Mouse (Mus musculus): ENCODE results near the gene Dlk1. TPM values are rescaled to one million over a fixed set of nuclear protein-coding genes. Genes with fewer than 3 reads are reported as not detected.
"Not testable (repeated sequence)": the region's sequence is repeated elsewhere in the genome, so short reads cannot be mapped to it uniquely, and the experiment has no call there.

The Dlk1 gene
- total RNA-seq, 2 experiments from 2014 or later: not detected

- peak; percentile 63 for ATAC-seq (replicated peaks; ENCODE audit: poor library complexity, severe bottlenecking)
Observed at GRCm38 (mm10) chr12:109467417-109467816, 14.8 kb downstream of the Dlk1 start.

DNA sequence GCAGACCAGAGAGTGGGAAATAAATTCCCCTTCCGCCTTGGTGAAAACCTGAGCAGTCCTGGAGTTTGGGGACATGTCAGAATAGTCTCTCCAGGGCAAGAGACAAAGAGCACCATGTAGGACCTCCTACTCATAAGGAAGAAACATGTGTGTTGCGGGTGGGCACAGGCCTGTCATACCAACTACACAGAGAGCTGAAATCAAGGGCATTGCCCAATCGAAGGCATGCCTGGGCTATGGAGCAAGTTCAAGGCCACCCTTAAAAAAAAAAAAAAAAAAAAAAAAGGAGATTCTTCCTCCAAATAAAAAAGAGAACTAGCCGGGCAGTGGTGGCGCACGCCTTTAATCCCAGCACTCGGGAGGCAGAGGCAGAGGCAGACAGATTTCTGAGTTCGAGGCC, 17.2 kb downstream of the Dlk1 start:
- ATAC-seq (replicated peaks; ENCODE audit: poor library complexity, severe bottlenecking): peak; percentile 68

DNA sequence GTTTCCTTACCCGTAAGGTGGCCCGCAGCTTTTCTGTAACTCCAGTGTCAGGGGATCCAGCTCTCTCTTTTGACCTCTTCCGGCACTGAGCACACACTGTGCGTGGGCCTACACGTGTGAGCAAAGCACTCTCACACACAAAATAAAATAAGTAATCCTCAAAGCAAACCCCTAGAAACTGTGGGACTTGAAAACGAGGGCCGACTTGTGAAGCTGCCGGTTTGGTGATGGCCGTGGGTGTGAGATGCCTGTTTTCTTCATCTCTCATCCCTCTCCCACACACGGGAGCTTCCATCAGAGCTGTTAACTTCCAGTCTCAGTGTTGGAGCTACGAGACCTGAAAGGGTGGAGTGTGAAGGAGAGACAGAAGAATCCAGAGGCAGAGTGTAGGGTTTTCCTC, 20.0 kb downstream of the Dlk1 start:
- ATAC-seq (replicated peaks; ENCODE audit: poor library complexity, severe bottlenecking): no peak

DNA sequence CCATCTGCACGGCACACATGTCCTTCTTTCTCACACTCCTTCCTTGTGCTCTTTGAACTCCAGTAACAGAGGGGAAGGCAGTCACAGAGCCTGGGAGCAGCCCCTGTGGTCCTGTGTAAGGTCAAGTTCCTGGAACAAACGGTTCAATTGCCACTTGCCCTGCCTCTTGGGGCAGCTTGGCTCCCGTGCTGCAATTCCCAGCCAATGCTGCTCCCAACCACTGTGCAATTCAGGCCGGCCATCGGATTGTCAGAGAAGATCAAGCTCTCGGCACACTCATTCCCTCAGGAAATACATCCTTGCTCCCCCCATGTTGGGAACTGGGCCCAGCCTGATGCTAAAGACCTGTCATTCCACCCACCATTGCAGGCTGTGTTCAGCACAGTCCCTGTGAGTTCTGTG, 21.0 kb downstream of the Dlk1 start:
- ATAC-seq (replicated peaks; ENCODE audit: poor library complexity, severe bottlenecking): no peak

- no peak for ATAC-seq (replicated peaks; ENCODE audit: poor library complexity, severe bottlenecking)
Observed at GRCm38 (mm10) chr12:109474187-109474606, 21.6 kb downstream of the Dlk1 start.

DNA sequence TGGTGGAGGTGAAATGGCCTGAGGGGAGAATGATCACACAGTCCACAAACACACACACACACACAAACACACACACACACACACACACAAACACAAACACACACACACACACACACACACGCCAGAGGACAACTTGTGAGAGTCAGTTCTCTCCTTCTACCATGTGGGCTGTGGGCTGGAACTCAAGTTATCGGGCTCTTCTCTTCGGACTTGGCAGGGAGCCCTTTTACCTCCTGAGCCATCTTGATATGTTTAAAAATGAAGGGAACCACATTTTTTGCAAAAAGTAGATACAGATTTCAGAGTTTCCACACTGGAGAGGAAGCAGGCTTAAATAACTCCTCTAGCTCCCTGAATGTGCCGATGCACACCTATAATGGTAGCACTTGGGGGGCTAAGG, 22.9 kb downstream of the Dlk1 start:
- ATAC-seq (replicated peaks; ENCODE audit: poor library complexity, severe bottlenecking): no peak

GRCm38 (mm10) chr12:109486525-109486924, 33.9 kb downstream of the Dlk1 start:
- ATAC-seq (replicated peaks; ENCODE audit: poor library complexity, severe bottlenecking): not testable (repeated sequence)

GRCm38 (mm10) chr12:109491701-109492100, 39.1 kb downstream of the Dlk1 start:
- ATAC-seq (replicated peaks; ENCODE audit: poor library complexity, severe bottlenecking): no peak

DNA sequence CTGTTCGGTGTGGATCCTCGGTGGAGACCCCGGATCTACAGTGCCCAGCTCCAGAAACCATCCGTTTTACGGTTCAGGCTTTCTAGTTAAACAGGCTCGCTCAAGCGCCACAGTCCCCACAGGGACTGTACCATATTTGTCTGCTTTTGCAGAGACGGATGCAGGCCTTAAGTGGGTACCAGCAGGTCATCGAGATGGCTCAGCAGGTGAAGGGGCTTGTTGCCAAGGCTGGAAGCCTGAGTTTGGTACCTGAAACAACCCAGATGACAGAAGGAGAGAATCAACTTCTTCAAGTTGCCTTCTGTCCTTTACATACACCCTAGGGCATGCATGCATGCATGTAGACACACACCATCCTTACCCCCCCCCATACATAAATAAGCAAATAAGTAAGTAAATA, 40.8 kb downstream of the Dlk1 start:
- no peak for ATAC-seq (replicated peaks; ENCODE audit: poor library complexity, severe bottlenecking)

DNA sequence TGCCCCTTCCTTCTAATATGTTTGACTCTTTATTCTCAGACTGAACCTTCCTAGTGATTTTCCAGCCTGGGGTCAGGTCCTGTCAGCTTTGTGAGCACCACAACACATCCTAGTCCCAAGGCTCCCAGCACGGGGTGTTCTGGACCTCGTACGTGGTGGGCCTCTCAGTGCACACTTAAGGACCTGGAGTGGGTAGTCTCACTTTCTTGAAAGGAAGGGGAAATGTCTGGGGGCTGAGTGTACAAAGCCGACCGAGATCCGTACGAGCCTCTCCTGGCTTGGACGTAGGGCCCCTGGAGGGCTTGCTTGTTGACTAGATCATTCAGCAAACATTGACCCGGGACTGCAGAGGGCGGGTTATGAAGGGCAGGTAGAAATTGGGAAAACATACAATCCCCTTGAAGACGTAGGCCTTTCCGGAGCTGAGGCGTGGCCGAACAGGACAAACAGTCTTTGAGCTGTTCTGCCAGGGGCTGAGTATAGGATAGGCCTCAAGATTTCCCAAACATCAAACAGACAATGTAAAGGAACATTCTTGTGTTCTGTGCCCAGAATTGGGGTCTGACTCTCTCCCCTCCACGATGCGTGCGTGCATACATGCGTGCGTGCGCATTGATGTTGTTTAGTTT, 42.5 kb downstream of the Dlk1 start:
- peak; percentile 33; the same call in 1 of the 2 replicates for ATAC-seq (replicated peaks; ENCODE audit: poor library complexity, severe bottlenecking)

- no peak for ATAC-seq (replicated peaks; ENCODE audit: poor library complexity, severe bottlenecking)
Observed at GRCm38 (mm10) chr12:109496397-109496796, 43.8 kb downstream of the Dlk1 start.

- no peak for ATAC-seq (replicated peaks; ENCODE audit: poor library complexity, severe bottlenecking)
Observed at GRCm38 (mm10) chr12:109500992-109501391, 48.4 kb downstream of the Dlk1 start.

- no peak for ATAC-seq (replicated peaks; ENCODE audit: poor library complexity, severe bottlenecking)
Observed at GRCm38 (mm10) chr12:109502360-109503040, 49.9 kb downstream of the Dlk1 start.

DNA sequence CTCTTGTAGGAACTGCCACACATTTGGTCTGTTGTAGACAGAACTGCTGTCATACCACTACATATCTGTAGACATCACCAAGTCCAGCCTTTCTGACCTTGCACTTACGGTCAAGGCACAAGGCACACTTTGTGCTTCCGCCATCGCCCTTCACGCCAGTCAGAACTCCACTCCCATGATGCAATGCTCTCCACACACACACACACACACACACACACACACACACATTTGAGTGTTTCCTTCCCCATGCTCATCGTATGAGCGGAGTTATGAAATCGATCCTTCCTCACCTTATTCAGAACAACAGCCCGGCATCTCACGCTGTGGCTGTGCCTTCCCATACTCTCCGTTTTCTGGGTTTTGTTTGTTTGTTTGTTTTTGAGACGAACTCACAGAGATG, 55.1 kb downstream of the Dlk1 start:
- peak; percentile 74 for ATAC-seq (replicated peaks; ENCODE audit: poor library complexity, severe bottlenecking)

DNA sequence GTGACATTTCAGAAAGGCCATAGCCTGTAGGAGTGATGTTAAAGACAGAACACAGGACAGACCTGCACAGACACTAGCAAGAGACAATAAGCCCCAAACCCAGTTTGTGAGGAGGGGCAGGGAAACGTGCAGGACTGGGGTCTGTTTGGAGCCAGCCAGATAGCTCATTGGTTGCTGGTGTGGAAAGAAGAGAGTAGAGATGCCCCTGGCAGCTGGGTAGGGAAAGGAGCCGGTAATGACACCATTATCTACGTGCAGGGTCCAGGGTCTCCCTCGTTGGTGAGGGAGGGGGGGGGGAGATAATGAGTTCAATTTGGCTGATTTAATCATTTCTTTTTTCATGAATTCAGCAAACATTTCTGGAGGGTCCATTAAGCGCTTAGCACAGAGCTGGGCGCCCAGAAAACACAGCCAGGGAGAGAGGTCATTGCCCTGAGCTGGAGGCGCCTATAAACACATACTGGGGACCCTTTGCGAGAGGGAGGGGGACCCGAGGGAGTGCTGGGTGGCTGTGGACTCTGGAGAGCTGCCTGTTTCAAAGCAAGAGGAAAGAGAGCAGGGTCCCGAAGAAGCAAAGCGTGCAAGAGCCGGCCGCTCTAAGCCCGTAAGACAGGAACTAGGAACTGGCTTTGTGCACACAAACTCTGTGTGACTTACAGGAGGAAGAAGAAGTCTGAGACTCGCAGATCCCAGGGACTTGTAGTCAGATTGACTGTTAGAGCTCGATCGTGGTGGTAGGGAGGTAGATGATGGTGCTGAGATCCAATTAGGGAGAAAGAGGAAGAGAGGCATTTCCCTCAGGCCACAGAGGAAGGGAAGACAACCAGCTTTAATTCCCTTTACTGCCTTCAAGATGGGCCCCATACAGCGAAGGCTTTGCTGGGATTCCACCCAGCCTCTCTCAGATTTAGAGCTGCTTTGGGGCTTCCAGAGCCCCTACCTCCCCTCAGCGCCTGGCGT, 56.2 kb downstream of the Dlk1 start:
- ATAC-seq (replicated peaks; ENCODE audit: poor library complexity, severe bottlenecking): peak; percentile 39

DNA sequence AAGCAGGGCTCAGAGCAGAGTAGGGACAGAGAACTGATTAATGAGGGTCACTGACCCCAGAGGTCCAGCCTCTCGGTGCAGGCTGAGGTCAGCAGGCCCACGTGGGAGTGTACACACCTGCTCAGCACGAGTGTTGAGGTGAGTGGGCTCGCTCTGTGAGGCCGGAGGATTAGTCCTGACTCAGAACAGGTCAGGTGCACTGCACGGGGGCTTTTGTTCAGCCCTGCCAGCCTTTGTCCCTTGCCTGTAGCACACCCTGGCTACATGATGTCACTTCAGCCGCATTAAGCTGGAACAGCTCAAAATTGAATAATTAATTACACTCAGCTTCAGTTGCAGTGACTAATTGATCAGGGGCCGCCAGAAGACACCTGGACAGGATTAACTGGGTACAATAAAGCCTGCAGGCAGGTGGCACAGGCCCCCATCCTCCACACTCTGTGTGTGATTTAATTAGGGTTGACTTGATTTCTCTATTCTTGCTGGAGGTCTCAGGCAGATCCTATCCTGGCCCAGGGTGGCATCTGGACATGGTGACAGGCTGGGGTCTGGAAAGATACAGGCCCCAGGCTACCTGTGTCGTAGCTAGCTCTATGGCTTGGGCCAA, 57.0 kb downstream of the Dlk1 start:
- no peak for ATAC-seq (replicated peaks; ENCODE audit: poor library complexity, severe bottlenecking)

DNA sequence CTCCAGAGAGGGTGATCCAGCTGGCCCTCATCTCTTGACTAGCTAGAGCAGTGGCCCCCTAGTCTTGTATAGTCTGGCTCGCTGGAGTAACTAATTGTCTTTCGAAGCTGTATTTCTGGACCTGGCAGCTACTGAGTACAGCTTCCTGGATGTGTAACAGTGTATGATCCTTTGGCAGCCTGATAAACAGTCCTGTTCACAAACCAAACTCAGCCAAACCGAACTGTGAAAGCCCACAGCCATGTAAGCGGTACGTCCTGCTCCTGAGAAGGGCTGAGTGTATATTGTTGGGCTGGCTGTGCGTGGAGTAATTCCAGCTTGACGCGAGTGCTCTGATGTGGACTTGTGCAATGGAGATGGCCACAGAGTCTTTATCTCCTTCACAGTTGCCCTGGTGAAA, 57.6 kb downstream of the Dlk1 start:
- peak; percentile 45 for ATAC-seq (replicated peaks; ENCODE audit: poor library complexity, severe bottlenecking)

- no peak for ATAC-seq (replicated peaks; ENCODE audit: poor library complexity, severe bottlenecking)
Observed at GRCm38 (mm10) chr12:109511456-109511855, 58.8 kb downstream of the Dlk1 start.

- peak; percentile 31 for ATAC-seq (replicated peaks; ENCODE audit: poor library complexity, severe bottlenecking)
Observed at GRCm38 (mm10) chr12:109512151-109512907, 59.7 kb downstream of the Dlk1 start.

All from granulocyte monocyte progenitor cell, adult 5-6 weeks (primary cell).